Mouse (Mus musculus) MEL (cell line): ENCODE data around the gene Tpsb2. TPM values are rescaled to one million over a fixed set of nuclear protein-coding genes. Genes with fewer than 3 reads are reported as not detected.

Source experiments
- DNase-seq: peaks from one replicate; pipeline ENCODE4 v3.0.0; 2011; ENCODE audit warnings: low read depth, low spot score
- H3K27ac ChIP-seq: 2 replicates; pipeline ENCODE4 v1.5.1; 2012; ENCODE audit warnings: low read depth, mild to moderate bottlenecking, control low read depth, low read length, moderate library complexity; ENCODE audit not compliant: control insufficient read depth
- H3K27me3 ChIP-seq, 2 experiments: fragments of 150-350 bp in 1 of 2; sonication (generic) in 1 of 2; 2 replicates each; pipeline ENCODE4 v1.6.1; 2012; ENCODE audit warnings: low read length in 2 of 2, mild to moderate bottlenecking in 2 of 2, improper control_type of control experiment in 1 of 2, moderate library complexity in 1 of 2; ENCODE audit not compliant: insufficient read depth in 2 of 2, control insufficient read depth in 1 of 2
- H3K36me3 ChIP-seq, 2 experiments: 2 replicates each; pipeline ENCODE4 v1.6.1; 2012 to 2014; ENCODE audit warnings: low read length in 2 of 2, improper control_type of control experiment in 1 of 2, inconsistent platforms in 1 of 2, mild to moderate bottlenecking in 1 of 2; ENCODE audit not compliant: insufficient read depth in 2 of 2, control insufficient read depth in 1 of 2
- H3K4me1 ChIP-seq, 2 experiments: fragments of 150-350 bp in 1 of 2; sonication (generic) in 1 of 2; 2 replicates each; pipeline ENCODE4 v1.6.1; 2012; ENCODE audit warnings: low read length in 2 of 2, improper control_type of control experiment in 1 of 2, mild to moderate bottlenecking in 1 of 2; ENCODE audit not compliant: insufficient read depth in 2 of 2, control insufficient read depth in 1 of 2
- H3K4me3 ChIP-seq, 2 experiments: fragments of 150-350 bp in 1 of 2; sonication (generic) in 1 of 2; 2 replicates each; pipeline ENCODE4 v1.5.1; 2012; ENCODE audit warnings: low read depth in 2 of 2, low read length in 2 of 2, mild to moderate bottlenecking in 2 of 2, moderate library complexity in 2 of 2, control low read depth in 1 of 2, improper control_type of control experiment in 1 of 2; ENCODE audit not compliant: control insufficient read depth in 1 of 2, insufficient read depth in 1 of 2
- H3K79me2 ChIP-seq: 2 replicates; pipeline ENCODE4 v1.6.1; 2012; ENCODE audit warnings: mild to moderate bottlenecking, low read length, moderate library complexity; ENCODE audit not compliant: control insufficient read depth, poor library complexity, insufficient read depth
- H3K9ac ChIP-seq: 2 replicates; pipeline ENCODE4 v1.6.1; 2012; ENCODE audit warnings: low read depth, mild to moderate bottlenecking, control low read depth, low read length, moderate library complexity; ENCODE audit not compliant: control insufficient read depth, poor library complexity, severe bottlenecking
- H3K9me3 ChIP-seq: fragments of 150-350 bp; sonication (generic); replicated peaks from 2 replicates; pipeline ENCODE4 v1.6.1; 2012; ENCODE audit warnings: mild to moderate bottlenecking, low read length, improper control_type of control experiment, moderate library complexity; ENCODE audit not compliant: insufficient read depth
- CHD1 ChIP-seq: IDR thresholded peaks from 2 replicates; pipeline ENCODE4 v1.6.1; 2012; ENCODE audit warnings: low read depth, mild to moderate bottlenecking, inconsistent platforms, low read length, improper control_type of control experiment
- CTCF ChIP-seq, 3 experiments: IDR thresholded peaks in 2 of 3; conservative IDR thresholded peaks in 1 of 3; 2 replicates each; pipeline ENCODE4 v1.5.1; 2011 to 2012; ENCODE audit warnings: low read length in 3 of 3, low read depth in 2 of 3, mild to moderate bottlenecking in 2 of 3, improper control_type of control experiment in 1 of 3, inconsistent platforms in 1 of 3, mixed read lengths in 1 of 3, moderate library complexity in 1 of 3; ENCODE audit not compliant: control insufficient read depth in 1 of 3, insufficient read depth in 1 of 3, poor library complexity in 1 of 3, severe bottlenecking in 1 of 3
- ELF1 ChIP-seq: IDR thresholded peaks from 2 replicates; pipeline ENCODE4 v1.6.1; 2014; ENCODE audit warnings: low read depth, mild to moderate bottlenecking, inconsistent platforms, low read length, improper control_type of control experiment, moderate library complexity
- GATA1 ChIP-seq: IDR thresholded peaks from 2 replicates; pipeline ENCODE4 v1.6.1; 2011; ENCODE audit warnings: low read depth, low read length, improper control_type of control experiment
- HCFC1 ChIP-seq: IDR thresholded peaks from 2 replicates; pipeline ENCODE4 v1.6.1; 2012; ENCODE audit warnings: low read depth, mild to moderate bottlenecking, inconsistent platforms, low read length, improper control_type of control experiment, moderate library complexity
- MAFK ChIP-seq: IDR thresholded peaks from 2 replicates; pipeline ENCODE4 v1.6.1; 2011; ENCODE audit warnings: low read depth, mild to moderate bottlenecking, low read length, improper control_type of control experiment, borderline replicate concordance
- MAZ ChIP-seq: IDR thresholded peaks from 2 replicates; pipeline ENCODE4 v1.6.1; 2012; ENCODE audit warnings: low read depth, mild to moderate bottlenecking, inconsistent platforms, low read length, improper control_type of control experiment
- MEF2A ChIP-seq: IDR thresholded peaks from 2 replicates; pipeline ENCODE4 v1.6.1; 2014; ENCODE audit warnings: low read depth, mild to moderate bottlenecking, inconsistent platforms, low read length, improper control_type of control experiment; ENCODE audit not compliant: poor library complexity, insufficient replicate concordance, severe bottlenecking; ENCODE audit errors: extremely low read depth
- NRF1 ChIP-seq: IDR thresholded peaks from 2 replicates; pipeline ENCODE4 v1.6.1; 2014; ENCODE audit warnings: low read depth, mild to moderate bottlenecking, inconsistent platforms, low read length, improper control_type of control experiment, moderate library complexity; ENCODE audit not compliant: poor library complexity, insufficient read depth, severe bottlenecking
- POLR2A ChIP-seq, 2 experiments: IDR thresholded peaks; 2 replicates each; pipeline ENCODE4 v1.6.1; 2011 to 2012; ENCODE audit warnings: low read length in 2 of 2, mild to moderate bottlenecking in 2 of 2, control low read depth in 1 of 2, improper control_type of control experiment in 1 of 2, low read depth in 1 of 2, moderate library complexity in 1 of 2; ENCODE audit not compliant: control insufficient read depth in 1 of 2, insufficient read depth in 1 of 2, poor library complexity in 1 of 2
- POLR2AphosphoS2 ChIP-seq: IDR thresholded peaks from 2 replicates; pipeline ENCODE4 v1.6.1; 2011; ENCODE audit warnings: low read length, improper control_type of control experiment
- RCOR1 ChIP-seq: IDR thresholded peaks from 2 replicates; pipeline ENCODE4 v1.6.1; 2012; ENCODE audit warnings: low read depth, mild to moderate bottlenecking, inconsistent platforms, low read length, improper control_type of control experiment
- SMC3 ChIP-seq: IDR thresholded peaks from 2 replicates; pipeline ENCODE4 v1.6.1; 2011; ENCODE audit warnings: low read depth, low read length, improper control_type of control experiment
- TAL1 ChIP-seq: IDR thresholded peaks from 2 replicates; pipeline ENCODE4 v1.6.1; 2012; ENCODE audit warnings: mild to moderate bottlenecking, inconsistent platforms, low read length, moderate library complexity, mixed read lengths
- TBP ChIP-seq: IDR thresholded peaks from 2 replicates; pipeline ENCODE4 v1.8.0; 2011; ENCODE audit warnings: low read depth, low read length, improper control_type of control experiment
- UBTF ChIP-seq: IDR thresholded peaks from 2 replicates; pipeline ENCODE4 v1.6.1; 2012; ENCODE audit warnings: low read depth, mild to moderate bottlenecking, inconsistent platforms, low read length, improper control_type of control experiment, moderate library complexity, borderline replicate concordance; ENCODE audit not compliant: insufficient read depth
- ZC3H11A ChIP-seq: IDR thresholded peaks from 2 replicates; pipeline ENCODE4 v1.6.1; 2012; ENCODE audit warnings: low read depth, mild to moderate bottlenecking, inconsistent platforms, low read length, improper control_type of control experiment
- polyA plus RNA-seq, 2 experiments: library from polyadenylated mRNA; stranded (reverse) in 1 of 2; unstranded in 1 of 2; fragments of >175 nt in 1 of 2; fragments of >200 nt in 1 of 2; gene quantifications; 2 replicates each; pipeline versions ENCODE4 v1.2.1 to v1.2.4; 2012; ENCODE audit warnings: low replicate concordance in 2 of 2, low read depth in 1 of 2; ENCODE audit not compliant: insufficient read length in 2 of 2, insufficient read depth in 1 of 2, missing spikeins in 1 of 2
- total RNA-seq: library from RNA; depleted of rRNA; stranded (reverse); fragments of 300-350 nt; gene quantifications from 2 replicates; pipeline ENCODE4 v1.2.3, GENCODE M21; 2012

Tpsb2 gene
- total and polyA plus RNA-seq, 3 experiments: not detected

- Histone ChIP-seq H3K36me3 (no peaks in the 10 kb centered on the region), H3K9me3 (no peaks in the 10 kb centered on the region), H3K27ac (no peak overlapping the region), H3K4me1 (no peaks in the 10 kb centered on the region), H3K79me2 (no peaks in the 10 kb centered on the region), H3K27me3 (peaks cover 0 to 2% of the 10 kb centered on the region in 2 experiments; a peak in 2 of 4 replicates), H3K9ac (no peak overlapping the region), H3K4me3 (no peak overlapping the region)
- DNase-seq: no peak
- TF ChIP-seq MAFK (no peak), NRF1 (no peak), CTCF (IDR thresholded peaks at IDR 0.05 in 2 of 3, conservative IDR thresholded peaks at IDR 0.05 in 1 of 3; ENCODE audit: control insufficient read depth in 1 of 3, insufficient read depth in 1 of 3, low read depth in 2 of 3, low read length in 3 of 3, poor library complexity in 1 of 3, severe bottlenecking in 1 of 3) (no peak), CHD1 (no peak), MEF2A (no peak), MAZ (no peak), TAL1 (no peak)
Observed at GRCm38 (mm10) chr17:25372491-25372890, 6.4 kb downstream of the Tpsb2 start.

- Histone ChIP-seq H3K4me1 (no peaks in the 10 kb centered on the region), H3K27ac (no peak overlapping the region), H3K79me2 (no peaks in the 10 kb centered on the region), H3K27me3 (no peaks in the 10 kb centered on the region; a peak in 1 of 4 replicates), H3K9ac (no peak overlapping the region), H3K36me3 (no peaks in the 10 kb centered on the region), H3K9me3 (no peaks in the 10 kb centered on the region), H3K4me3 (no peak overlapping the region)
- TF ChIP-seq TAL1: no peak
- TF ChIP-seq UBTF: no peak
- TF ChIP-seq TBP: no peak
- no peak for TF ChIP-seq GATA1
- no peak for TF ChIP-seq ZC3H11A
- no peak for TF ChIP-seq SMC3
- TF ChIP-seq MAZ: no peak
- TF ChIP-seq RCOR1: no peak
- no peak for TF ChIP-seq ELF1
- TF ChIP-seq POLR2A (IDR thresholded peaks at IDR 0.05; ENCODE audit: control insufficient read depth in 1 of 2, insufficient read depth in 1 of 2, low read depth in 1 of 2, low read length in 2 of 2, poor library complexity in 1 of 2): no peak
- TF ChIP-seq POLR2AphosphoS2: no peak
- TF ChIP-seq CHD1: no peak
- TF ChIP-seq MAFK: no peak
- TF ChIP-seq NRF1: no peak
- TF ChIP-seq HCFC1: no peak
- DNase-seq: no peak
Observed at GRCm38 (mm10) chr17:25374011-25374410, 7.9 kb downstream of the Tpsb2 start.
